Mouse (Mus musculus): ENCODE measurements around the gene Hephl1. TPM values are rescaled to one million over a fixed set of nuclear protein-coding genes. Genes with fewer than 3 reads are reported as not detected.
"Not testable (repeated sequence)": the region's sequence is repeated elsewhere in the genome, so short reads cannot be mapped to it uniquely, and the experiment has no call there.

Gene Hephl1
- 1.7 and 2.4 TPM in 2 replicates for polyA plus RNA-seq (2012; ENCODE audit: insufficient read depth, insufficient read length, missing spikeins)

DNA sequence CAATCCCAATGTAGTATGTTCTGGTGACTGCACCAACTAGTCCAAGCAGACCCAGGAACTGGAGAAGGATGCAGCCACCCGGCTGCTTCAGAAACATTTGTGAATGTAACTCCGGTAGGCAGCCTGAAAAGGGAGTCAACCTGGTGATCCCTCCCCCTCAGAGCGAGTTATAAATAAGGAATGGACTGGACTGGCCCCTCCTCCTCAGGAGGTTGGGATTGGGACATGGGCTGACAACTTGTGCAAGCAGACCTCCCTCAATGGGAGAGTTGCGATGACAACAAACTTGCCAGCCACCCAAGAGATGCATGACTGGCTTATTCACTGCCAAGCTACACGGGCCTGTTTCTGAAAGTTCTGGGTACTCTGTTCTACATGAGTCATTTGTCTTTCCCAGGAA lies at the start of gene Hephl1:
Hephl1 (minus strand) TSS at position 101 of the 400 bp plus-strand sequence.
- Histone ChIP-seq H3K27ac (replicated peaks; ENCODE audit: low read depth, low read length) (peak within 1 kb of the TSS; percentile 56), H3K4me1 (ENCODE audit: control insufficient read depth, insufficient read depth, insufficient read length, low read length) (peaks cover 3% of the 10 kb centered on the region; the same call in 1 of the 2 replicates), H3K4me3 (ENCODE audit: insufficient read depth, low read depth, low read length) (no peak within 1 kb of the TSS)

DNA sequence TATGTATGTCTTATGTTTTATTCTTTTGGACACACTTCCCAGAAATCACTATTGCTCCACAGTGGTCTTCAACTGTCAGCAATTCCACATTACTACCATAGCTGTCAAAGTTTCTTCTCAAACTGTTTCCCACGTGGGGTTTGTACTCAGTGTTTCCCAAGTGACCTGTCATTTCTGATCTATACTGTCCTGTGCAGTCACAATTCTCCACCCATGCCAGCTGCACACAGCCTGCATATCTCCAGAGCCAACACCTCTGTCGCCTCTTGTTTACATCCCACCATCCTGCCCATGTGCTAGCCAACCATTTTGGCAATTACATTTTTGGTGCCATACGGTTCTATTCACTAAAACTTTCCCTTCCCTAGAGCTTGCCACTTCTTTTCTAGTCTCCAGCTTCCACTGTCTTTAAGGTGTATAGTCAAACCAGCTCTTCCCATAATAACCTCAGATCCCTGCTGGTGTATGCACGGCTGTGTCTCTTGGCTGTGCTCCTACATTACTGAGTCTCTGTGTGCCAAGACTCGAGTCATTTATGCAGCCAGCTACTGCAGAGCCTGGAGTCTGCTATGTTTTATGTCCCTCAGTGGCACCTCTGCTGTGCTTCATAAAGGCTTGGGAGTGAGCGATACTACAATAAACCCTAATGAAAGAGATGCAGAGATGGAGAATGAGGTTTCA lies 37.5 kb upstream of the Hephl1 start:
- Histone ChIP-seq H3K27ac (replicated peaks; ENCODE audit: low read depth, low read length) (no peak overlapping the region), H3K4me3 (ENCODE audit: insufficient read depth, low read depth, low read length) (no peak overlapping the region), H3K4me1 (ENCODE audit: control insufficient read depth, insufficient read depth, insufficient read length, low read length) (no peaks in the 10 kb centered on the region)

- Histone ChIP-seq H3K4me3 (ENCODE audit: insufficient read depth, low read depth, low read length) (no peak overlapping the region), H3K27ac (replicated peaks; ENCODE audit: low read depth, low read length) (no peak overlapping the region), H3K4me1 (ENCODE audit: control insufficient read depth, insufficient read depth, insufficient read length, low read length) (no peaks in the 10 kb centered on the region)
Measured at GRCm38 (mm10) chr9:15140546-15140945, 28.6 kb upstream of the Hephl1 start.

DNA sequence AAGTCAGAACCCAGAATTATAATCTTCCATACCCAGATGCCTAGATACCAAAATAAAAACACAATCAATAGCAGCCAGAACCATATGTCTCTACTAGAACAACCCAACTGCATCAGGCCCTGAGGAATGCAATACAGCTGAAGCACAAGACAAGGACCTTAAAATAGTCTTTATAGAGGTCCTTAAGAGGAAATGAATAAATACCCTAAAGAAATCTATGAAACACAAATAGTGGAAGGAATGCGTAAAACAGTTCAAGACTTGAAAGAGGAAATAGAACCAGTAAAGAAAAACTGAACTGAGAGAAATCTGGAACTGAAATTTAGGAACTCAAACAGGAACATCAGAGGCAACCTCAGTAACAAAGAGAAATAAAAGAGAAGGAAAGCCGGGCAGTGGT lies 14.0 kb upstream of the Hephl1 start:
- no peaks in the 10 kb centered on the region for H3K4me1 ChIP-seq (ENCODE audit: control insufficient read depth, insufficient read depth, insufficient read length, low read length)
- H3K4me3 ChIP-seq (ENCODE audit: insufficient read depth, low read depth, low read length): no peak overlapping the region
- no peak overlapping the region for H3K27ac ChIP-seq (replicated peaks; ENCODE audit: low read depth, low read length)

GRCm38 (mm10) chr9:15122431-15122830 lies 10.5 kb upstream of the Hephl1 start:
- no peak overlapping the region for H3K4me3 ChIP-seq (ENCODE audit: insufficient read depth, low read depth, low read length)
- H3K4me1 ChIP-seq (ENCODE audit: control insufficient read depth, insufficient read depth, insufficient read length, low read length): no peaks in the 10 kb centered on the region
- no peak overlapping the region for H3K27ac ChIP-seq (replicated peaks; ENCODE audit: low read depth, low read length)

- Histone ChIP-seq H3K4me1 (ENCODE audit: control insufficient read depth, insufficient read depth, insufficient read length, low read length) (no peaks in the 10 kb centered on the region), H3K4me3 (ENCODE audit: insufficient read depth, low read depth, low read length) (no peak overlapping the region), H3K27ac (replicated peaks; ENCODE audit: low read depth, low read length) (no peak overlapping the region)
Measured at GRCm38 (mm10) chr9:15120841-15121358, 9.0 kb upstream of the Hephl1 start.

DNA sequence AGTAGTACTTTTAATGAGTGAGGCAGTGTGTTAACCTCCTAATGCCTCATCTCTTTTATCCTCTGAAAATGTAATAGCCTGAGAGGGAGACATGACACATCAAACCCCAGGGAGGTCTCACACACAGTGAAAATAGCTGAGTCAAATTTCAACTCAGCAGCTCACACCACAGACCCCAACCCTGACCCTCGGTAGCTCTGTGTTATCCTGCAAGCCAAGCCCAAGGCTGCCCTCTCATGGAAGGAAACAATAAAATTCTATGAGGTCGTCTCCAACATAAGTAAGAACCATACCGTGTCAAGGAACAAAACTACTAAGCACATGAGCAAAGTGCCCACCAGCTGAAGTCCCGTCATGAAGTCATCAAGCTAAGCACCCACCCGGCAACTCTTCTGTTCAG lies 8.3 kb upstream of the Hephl1 start:
- no peaks in the 10 kb centered on the region for H3K4me1 ChIP-seq (ENCODE audit: control insufficient read depth, insufficient read depth, insufficient read length, low read length)
- no peak overlapping the region for H3K27ac ChIP-seq (replicated peaks; ENCODE audit: low read depth, low read length)
- H3K4me3 ChIP-seq (ENCODE audit: insufficient read depth, low read depth, low read length): no peak overlapping the region

GRCm38 (mm10) chr9:15119515-15119914 lies 7.6 kb upstream of the Hephl1 start:
- no peaks in the 10 kb centered on the region for H3K4me1 ChIP-seq (ENCODE audit: control insufficient read depth, insufficient read depth, insufficient read length, low read length)
- no peak overlapping the region for H3K4me3 ChIP-seq (ENCODE audit: insufficient read depth, low read depth, low read length)
- H3K27ac ChIP-seq (replicated peaks; ENCODE audit: low read depth, low read length): no peak overlapping the region

DNA sequence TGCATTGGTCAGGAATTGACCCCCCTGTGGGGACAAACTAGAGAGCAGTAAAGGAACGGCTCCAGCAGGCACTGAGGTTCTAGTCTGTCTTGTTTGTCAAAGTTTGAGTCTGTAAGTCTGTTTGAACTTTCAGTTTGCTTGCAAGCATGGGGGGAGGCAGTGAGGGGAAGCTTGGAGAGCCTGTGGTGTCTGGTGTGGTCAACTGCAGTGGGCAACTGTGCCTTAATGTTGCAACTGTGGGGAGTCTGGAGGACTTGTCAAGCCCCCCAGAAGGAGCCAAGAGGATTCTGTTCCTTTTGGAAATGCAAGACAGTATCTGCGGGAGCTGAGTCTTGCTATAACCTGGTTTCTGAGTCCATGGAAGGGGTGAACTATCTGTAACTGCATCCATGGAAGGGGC lies 4.3 kb upstream of the Hephl1 start:
- no peak overlapping the region for H3K27ac ChIP-seq (replicated peaks; ENCODE audit: low read depth, low read length)
- H3K4me3 ChIP-seq (ENCODE audit: insufficient read depth, low read depth, low read length): no peak overlapping the region
- peaks cover under 1% of the 10 kb centered on the region; the same call in 1 of the 2 replicates for H3K4me1 ChIP-seq (ENCODE audit: control insufficient read depth, insufficient read depth, insufficient read length, low read length)

GRCm38 (mm10) chr9:15114102-15114501 lies 2.2 kb upstream of the Hephl1 start:
- no peak overlapping the region for H3K4me3 ChIP-seq (ENCODE audit: insufficient read depth, low read depth, low read length)
- no peak overlapping the region for H3K27ac ChIP-seq (replicated peaks; ENCODE audit: low read depth, low read length)
- peaks cover 3% of the 10 kb centered on the region; the same call in 1 of the 2 replicates for H3K4me1 ChIP-seq (ENCODE audit: control insufficient read depth, insufficient read depth, insufficient read length, low read length)

DNA sequence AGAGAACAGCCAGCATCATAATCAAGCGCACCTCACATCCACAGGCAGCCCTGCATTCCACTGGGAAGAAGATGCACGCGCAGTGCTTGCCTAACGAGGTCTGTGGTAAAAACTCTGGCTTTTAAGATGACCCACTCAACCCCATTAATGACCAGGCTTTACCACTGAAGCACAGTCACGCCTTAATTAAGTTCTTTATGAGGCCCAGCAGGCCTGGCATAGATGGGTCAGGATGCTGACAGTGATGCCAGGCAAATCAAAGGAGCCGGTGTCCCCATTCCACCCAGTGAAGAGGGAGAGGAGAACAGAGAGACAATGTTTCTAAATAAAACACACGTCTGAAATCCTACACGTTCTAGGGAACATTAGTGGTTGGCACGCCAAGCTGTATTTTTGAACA lies 3.8 kb downstream of the Hephl1 start:
- no peak overlapping the region for H3K4me3 ChIP-seq (ENCODE audit: insufficient read depth, low read depth, low read length)
- peaks cover 3% of the 10 kb centered on the region; the same call in 1 of the 2 replicates for H3K4me1 ChIP-seq (ENCODE audit: control insufficient read depth, insufficient read depth, insufficient read length, low read length)
- H3K27ac ChIP-seq (replicated peaks; ENCODE audit: low read depth, low read length): no peak overlapping the region

DNA sequence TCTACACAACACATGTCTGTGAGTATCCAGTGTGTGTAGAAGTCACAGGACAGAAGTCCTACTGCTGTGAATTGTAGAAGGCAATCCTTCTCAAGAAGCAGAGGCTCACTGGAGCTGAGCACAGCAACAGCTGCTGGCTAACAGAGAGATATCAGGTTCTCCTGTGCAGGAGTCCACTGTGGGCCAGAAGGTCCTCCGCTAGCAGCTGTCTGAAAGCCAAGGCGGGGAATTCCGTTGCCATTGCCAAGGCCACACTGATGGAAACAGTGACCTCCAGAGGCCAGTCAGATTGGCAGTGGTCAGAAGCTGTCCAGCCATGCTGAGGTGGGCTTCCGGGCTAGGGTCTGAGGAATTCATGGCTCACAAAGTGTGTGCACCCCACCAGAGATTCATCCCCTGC lies 6.8 kb downstream of the Hephl1 start:
- H3K4me1 ChIP-seq (ENCODE audit: control insufficient read depth, insufficient read depth, insufficient read length, low read length): no peaks in the 10 kb centered on the region
- no peak overlapping the region for H3K27ac ChIP-seq (replicated peaks; ENCODE audit: low read depth, low read length)
- no peak overlapping the region for H3K4me3 ChIP-seq (ENCODE audit: insufficient read depth, low read depth, low read length)

GRCm38 (mm10) chr9:15103579-15104300 lies 8.2 kb downstream of the Hephl1 start:
- H3K4me3 ChIP-seq (ENCODE audit: insufficient read depth, low read depth, low read length): no peak overlapping the region
- H3K4me1 ChIP-seq (ENCODE audit: control insufficient read depth, insufficient read depth, insufficient read length, low read length): no peaks in the 10 kb centered on the region
- no peak overlapping the region for H3K27ac ChIP-seq (replicated peaks; ENCODE audit: low read depth, low read length)

GRCm38 (mm10) chr9:15101531-15102161 lies 10.3 kb downstream of the Hephl1 start:
- Histone ChIP-seq H3K4me3 (ENCODE audit: insufficient read depth, low read depth, low read length) (no peak overlapping the region), H3K27ac (replicated peaks; ENCODE audit: low read depth, low read length) (no peak overlapping the region), H3K4me1 (ENCODE audit: control insufficient read depth, insufficient read depth, insufficient read length, low read length) (no peaks in the 10 kb centered on the region)

- H3K27ac ChIP-seq (replicated peaks; ENCODE audit: low read depth, low read length); H3K4me1 ChIP-seq (ENCODE audit: control insufficient read depth, insufficient read depth, insufficient read length, low read length); H3K4me3 ChIP-seq (ENCODE audit: insufficient read depth, low read depth, low read length): not testable (repeated sequence)
Measured at GRCm38 (mm10) chr9:15098421-15098820, 13.5 kb downstream of the Hephl1 start.

Data from brown adipose tissue, adult 24 weeks (tissue).